Mouse (Mus musculus) gastrocnemius, postnatal 4 days (tissue): ENCODE data around the gene Yaf2. TPM values are rescaled to one million over a fixed set of nuclear protein-coding genes. Genes with fewer than 3 reads are reported as not detected.
"Not testable (repeated sequence)": the region's sequence is repeated elsewhere in the genome, so short reads cannot be mapped to it uniquely, and the experiment has no call there.

ENCODE experiments used
- DNase-seq, 2 experiments: peaks; one replicate each; pipeline ENCODE4 v3.0.0; 2021 to 2022; ENCODE audit warnings: low spot score in 2 of 2, mixed read lengths in 2 of 2
- long read RNA-seq, 2 experiments: library from polyadenylated mRNA; stranded (forward); transcript quantifications; one replicate each; pipeline ENCODE4 v2.0.0; 2021
- total RNA-seq, 2 experiments: library from RNA; stranded (reverse); gene quantifications; 2 replicates each; pipeline ENCODE4 v1.2.3; 2021

Yaf2 gene
- total RNA-seq, result 10 to 100 TPM; 23.8 to 25.0 TPM
- long read RNA-seq, experiment 1, transcript Yaf2-201 (4 exons, 1,676 nt), result major isoform, 38 of 83 reads
- long read RNA-seq, experiment 1, transcript Yaf2-202 (5 exons, 1,870 nt), result minor isoform, 29 of 83 reads
- long read RNA-seq, experiment 1, partial matches to known transcripts, result 12 of 83 reads
- long read RNA-seq, experiment 1, other reads (novel, unspliced or antisense), result 4 of 83 reads
- long read RNA-seq, experiment 2, transcript Yaf2-202 (5 exons, 1,870 nt), result minor isoform, 36 of 93 reads
- long read RNA-seq, experiment 2, transcript Yaf2-201 (4 exons, 1,676 nt), result major isoform, 44 of 93 reads
- long read RNA-seq, experiment 2, partial matches to known transcripts, result 9 of 93 reads
- long read RNA-seq, experiment 2, other reads (novel, unspliced or antisense), result 4 of 93 reads

GRCm38 (mm10) chr15:93336925-93337761 lies at the start of gene Yaf2:
Gene Yaf2 (minus strand): TSS chr15:93336935.
- DNase-seq, result peak; percentile 80 to 86

GRCm38 (mm10) chr15:93381337-93381736 lies 44.6 kb upstream of the Yaf2 start:
- DNase-seq, result no peak

GRCm38 (mm10) chr15:93379177-93379576 lies 42.4 kb upstream of the Yaf2 start:
- DNase-seq, result no peak

GRCm38 (mm10) chr15:93375696-93376095 lies 39.0 kb upstream of the Yaf2 start:
- DNase-seq, result no peak

GRCm38 (mm10) chr15:93372525-93373119 lies 35.9 kb upstream of the Yaf2 start:
- not testable (repeated sequence) for DNase-seq

GRCm38 (mm10) chr15:93371838-93372237 lies 35.1 kb upstream of the Yaf2 start:
- DNase-seq, result no peak

- no peak for DNase-seq
These were observed 31.8 kb upstream of the Yaf2 start for GRCm38 (mm10) chr15:93368558-93368957.

- no peak for DNase-seq
These were observed 28.8 kb upstream of the Yaf2 start for GRCm38 (mm10) chr15:93365561-93365960.

- no peak for DNase-seq
These were observed 21.8 kb upstream of the Yaf2 start for GRCm38 (mm10) chr15:93358346-93359095.

- DNase-seq, result no peak
These were observed 4.1 kb upstream of the Yaf2 start for GRCm38 (mm10) chr15:93340630-93341379.

- no peak for DNase-seq
These were observed 144 bp downstream of the Yaf2 start for GRCm38 (mm10) chr15:93336658-93336924.

- DNase-seq, result peak; percentile 48 to 52
These were observed 696 bp downstream of the Yaf2 start for GRCm38 (mm10) chr15:93335821-93336657.

- DNase-seq, result no peak
These were observed 5.5 kb downstream of the Yaf2 start for GRCm38 (mm10) chr15:93331256-93331655.

GRCm38 (mm10) chr15:93327235-93327634 lies 9.5 kb downstream of the Yaf2 start:
- DNase-seq, result no peak

GRCm38 (mm10) chr15:93326651-93327050 lies 10.1 kb downstream of the Yaf2 start:
- no peak for DNase-seq

GRCm38 (mm10) chr15:93325360-93325759 lies 11.4 kb downstream of the Yaf2 start:
- DNase-seq, result no peak

GRCm38 (mm10) chr15:93318781-93319180 lies 18.0 kb downstream of the Yaf2 start:
- DNase-seq, result no peak

- DNase-seq, result not testable (repeated sequence)
These were observed 26.4 kb downstream of the Yaf2 start for GRCm38 (mm10) chr15:93310304-93310703.

GRCm38 (mm10) chr15:93298197-93298596 lies 38.5 kb downstream of the Yaf2 start:
- DNase-seq, result no peak

GRCm38 (mm10) chr15:93294483-93294882 lies 42.3 kb downstream of the Yaf2 start:
- DNase-seq, result no peak
